Mouse (Mus musculus) forebrain, embryonic 11.5 days (tissue): ENCODE data around the gene Srrm4. TPM values are rescaled to one million over a fixed set of nuclear protein-coding genes. Genes with fewer than 3 reads are reported as not detected.

Experiments used
- ATAC-seq: fragments of 200-750 bp; cut with Nextera tagmentation; replicated peaks from 2 replicates; pipeline ENCODE4 v1.8.0; 2017; ENCODE audit warnings: moderate TSS enrichment; ENCODE audit not compliant: low FRiP score
- DNase-seq: peaks from one replicate; pipeline ENCODE4 v3.0.0-alpha.2; 2017; ENCODE audit warnings: low spot score
- H3K27ac ChIP-seq: fragments of 300-500 bp; sonication (generic); 2 replicates; pipeline ENCODE4 v1.5.1; 2014; ENCODE audit warnings: low read depth, low read length
- H3K27me3 ChIP-seq: fragments of 300-500 bp; sonication (generic); 2 replicates; pipeline ENCODE4 v1.6.1; 2014; ENCODE audit warnings: mild to moderate bottlenecking, low read length, mixed read lengths; ENCODE audit not compliant: control insufficient read depth, insufficient read depth
- H3K36me3 ChIP-seq: fragments of 300-500 bp; sonication (generic); 2 replicates; pipeline ENCODE4 v1.6.1; 2014; ENCODE audit warnings: mild to moderate bottlenecking, low read length, moderate library complexity, mixed read lengths; ENCODE audit not compliant: control insufficient read depth, insufficient read depth
- H3K4me1 ChIP-seq: fragments of 300-500 bp; sonication (generic); replicated peaks from 2 replicates; pipeline ENCODE4 v1.6.1; 2014; ENCODE audit warnings: low read length, mixed read lengths; ENCODE audit not compliant: control insufficient read depth, insufficient read depth
- H3K4me2 ChIP-seq: fragments of 300-500 bp; sonication (generic); 2 replicates; pipeline ENCODE4 v1.6.1; 2014; ENCODE audit warnings: low read depth, mild to moderate bottlenecking, low read length, moderate library complexity, mixed read lengths; ENCODE audit not compliant: severe bottlenecking
- H3K4me3 ChIP-seq: fragments of 300-500 bp; sonication (generic); 2 replicates; pipeline ENCODE4 v1.5.1; 2014; ENCODE audit warnings: low read depth, low read length
- H3K9ac ChIP-seq: fragments of 300-500 bp; sonication (generic); 2 replicates; pipeline ENCODE4 v1.6.1; 2014; ENCODE audit warnings: low read length
- H3K9me3 ChIP-seq: fragments of 300-500 bp; sonication (generic); 2 replicates; pipeline ENCODE4 v1.6.1; 2016; ENCODE audit warnings: low read length, mixed read lengths; ENCODE audit not compliant: control insufficient read depth
- WGBS: fragments of 180-500 bp; shearing (Covaris S2); extraction: QIAGEN DNeasy Blood & Tissue Kit; methylation state at CpG from one replicate; pipeline ENCODE4 v1.1.7; 2014; 5-methylcytosine and 5-hydroxymethylcytosine counted together
- polyA plus RNA-seq: library from polyadenylated mRNA; unstranded; fragments of >200 nt; fragmentation: Nextera tagmentation; extraction: Ambion mirVana; gene quantifications from 2 replicates; pipeline ENCODE4 v1.2.1, GENCODE M21; 2014

Gene Srrm4
- polyA plus RNA-seq, 1 experiment from 2014 or later: 19.5 TPM

GRCm38 (mm10) chr5:116449522-116450225 lies 141.9 kb downstream of the Srrm4 start:
- no peaks in the 10 kb centered on the region for H3K9me3 ChIP-seq
- WGBS: 50% methylated on average over 8 of the region's 8 CpGs
- peaks cover 8% of the 10 kb centered on the region; the same call in 1 of the 2 replicates for H3K4me1 ChIP-seq
- H3K4me2 ChIP-seq: no peak overlapping the region
- ATAC-seq (no peak), DNase-seq (no peak)
- H3K4me3 ChIP-seq: no peak overlapping the region
- H3K9ac ChIP-seq: no peak overlapping the region
- H3K27me3 ChIP-seq: peaks cover 4% of the 10 kb centered on the region
- no peaks in the 10 kb centered on the region for H3K36me3 ChIP-seq
- H3K27ac ChIP-seq: no peak overlapping the region

GRCm38 (mm10) chr5:116448409-116449191 lies 143.0 kb downstream of the Srrm4 start:
- Histone ChIP-seq H3K4me3 (no peak overlapping the region), H3K4me2 (no peak overlapping the region), H3K9ac (no peak overlapping the region), H3K9me3 (no peaks in the 10 kb centered on the region), H3K27me3 (peaks cover 4% of the 10 kb centered on the region), H3K36me3 (no peaks in the 10 kb centered on the region), H3K4me1 (peaks cover 8% of the 10 kb centered on the region; the same call in 1 of the 2 replicates), H3K27ac (no peak overlapping the region)
- WGBS: 3% methylated on average over 11 of the region's 11 CpGs
- DNase-seq: no peak
- ATAC-seq: no peak

- WGBS: 45% methylated on average over 11 of the region's 11 CpGs
These were observed 143.7 kb downstream of the Srrm4 start for GRCm38 (mm10) chr5:116447821-116448350.

GRCm38 (mm10) chr5:116446552-116446951 lies 145.1 kb downstream of the Srrm4 start:
- Histone ChIP-seq H3K9ac (no peak overlapping the region), H3K4me1 (peaks cover 6% of the 10 kb centered on the region; the same call in 1 of the 2 replicates), H3K4me3 (no peak overlapping the region), H3K27me3 (peaks cover 4% of the 10 kb centered on the region), H3K4me2 (no peak overlapping the region), H3K9me3 (no peaks in the 10 kb centered on the region), H3K27ac (no peak overlapping the region), H3K36me3 (no peaks in the 10 kb centered on the region)
- WGBS: 50% methylated on average over 23 of the region's 23 CpGs
- ATAC-seq (no peak), DNase-seq (no peak)

More at GRCm38 (mm10) chr5:116447821-116448350, 143.7 kb downstream of the Srrm4 start:
- no peaks in the 10 kb centered on the region for H3K36me3 ChIP-seq
- peaks cover 6% of the 10 kb centered on the region; the same call in 1 of the 2 replicates for H3K4me1 ChIP-seq
- no peaks in the 10 kb centered on the region for H3K9me3 ChIP-seq
- no peak overlapping the region for H3K9ac ChIP-seq
- peaks cover 4% of the 10 kb centered on the region for H3K27me3 ChIP-seq
- DNase-seq: no peak
- no peak overlapping the region for H3K4me3 ChIP-seq
- ATAC-seq: no peak
- no peak overlapping the region for H3K27ac ChIP-seq
- H3K4me2 ChIP-seq: no peak overlapping the region

- no peak overlapping the region for H3K27ac ChIP-seq
- no peaks in the 10 kb centered on the region for H3K9me3 ChIP-seq
- peaks cover 6% of the 10 kb centered on the region; the same call in 1 of the 2 replicates for H3K4me1 ChIP-seq
- H3K36me3 ChIP-seq: no peaks in the 10 kb centered on the region
- no peak overlapping the region for H3K4me2 ChIP-seq
- 58% methylated on average over 10 of the region's 10 CpGs for WGBS
- H3K4me3 ChIP-seq: no peak overlapping the region
- DNase-seq (no peak), ATAC-seq (no peak)
- peaks cover 4% of the 10 kb centered on the region for H3K27me3 ChIP-seq
- no peak overlapping the region for H3K9ac ChIP-seq
These were observed 145.8 kb downstream of the Srrm4 start for GRCm38 (mm10) chr5:116445634-116446367.

GRCm38 (mm10) chr5:116444517-116444916 lies 147.1 kb downstream of the Srrm4 start:
- Histone ChIP-seq H3K4me3 (no peak overlapping the region), H3K4me1 (peaks cover 6% of the 10 kb centered on the region; the same call in 1 of the 2 replicates), H3K36me3 (no peaks in the 10 kb centered on the region), H3K27ac (no peak overlapping the region), H3K9me3 (no peaks in the 10 kb centered on the region), H3K4me2 (no peak overlapping the region), H3K27me3 (peaks cover 4% of the 10 kb centered on the region), H3K9ac (no peak overlapping the region)
- 69% methylated on average over 27 of the region's 27 CpGs for WGBS
- ATAC-seq (no peak), DNase-seq (peak; percentile 74)

GRCm38 (mm10) chr5:116443459-116443940 lies 148.1 kb downstream of the Srrm4 start:
- DNase-seq (no peak), ATAC-seq (no peak)
- Histone ChIP-seq H3K4me1 (no peaks in the 10 kb centered on the region), H3K4me2 (no peak overlapping the region), H3K27me3 (peaks cover 2% of the 10 kb centered on the region), H3K9ac (no peak overlapping the region), H3K9me3 (no peaks in the 10 kb centered on the region), H3K36me3 (no peaks in the 10 kb centered on the region), H3K27ac (no peak overlapping the region), H3K4me3 (no peak overlapping the region)
- 81% methylated on average over 8 of the region's 8 CpGs for WGBS
